Mouse (Mus musculus) kidney, embryonic 16.5 days (tissue): ENCODE measurements at regions not wholly inside any gene's neighbourhood (a gene's known extent, or its start where the extent isn't known, plus 50 kb on each side); places are given as distances from the start of the nearest gene placed in this dataset.

Experiments
- ATAC-seq: fragments of 200-750 bp; cut with Nextera tagmentation; 2 replicates; pipeline ENCODE4 v1.8.0; 2017; ENCODE audit warnings: moderate TSS enrichment; ENCODE audit not compliant: low FRiP score, low TSS enrichment
- H3K27ac ChIP-seq: fragments of 300-500 bp; sonication (generic); 2 replicates; pipeline ENCODE4 v1.5.1; 2014; ENCODE audit warnings: low read length
- H3K27me3 ChIP-seq: fragments of 300-500 bp; sonication (generic); 2 replicates; pipeline ENCODE4 v1.6.1; 2014; ENCODE audit warnings: low read length, control low read depth, mixed read lengths; ENCODE audit not compliant: insufficient read depth
- H3K36me3 ChIP-seq: fragments of 300-500 bp; sonication (generic); 2 replicates; pipeline ENCODE4 v1.6.1; 2014; ENCODE audit warnings: low read length, control low read depth, mixed read lengths; ENCODE audit not compliant: insufficient read depth
- H3K4me1 ChIP-seq: fragments of 300-500 bp; sonication (generic); 2 replicates; pipeline ENCODE4 v1.6.1; 2014; ENCODE audit warnings: low read length, control low read depth, mixed read lengths; ENCODE audit not compliant: insufficient read depth
- H3K4me2 ChIP-seq: fragments of 300-500 bp; sonication (generic); replicated peaks from 2 replicates; pipeline ENCODE4 v1.6.1; 2014; ENCODE audit warnings: low read depth, low read length
- H3K4me3 ChIP-seq: fragments of 300-500 bp; sonication (generic); 2 replicates; pipeline ENCODE4 v1.5.1; 2014; ENCODE audit warnings: mild to moderate bottlenecking, low read length
- H3K9ac ChIP-seq: fragments of 300-500 bp; sonication (generic); replicated peaks from 2 replicates; pipeline ENCODE4 v1.6.1; 2014; ENCODE audit warnings: low read length
- H3K9me3 ChIP-seq: fragments of 300-500 bp; sonication (generic); 2 replicates; pipeline ENCODE4 v1.6.1; 2016; ENCODE audit warnings: low read length, control low read depth
- WGBS: fragments of 180-500 bp; shearing (Covaris S2); extraction: QIAGEN DNeasy Blood & Tissue Kit; methylation state at CpG from one replicate; pipeline ENCODE4 v1.1.7; 2014; 5-methylcytosine and 5-hydroxymethylcytosine counted together

- H3K4me1 ChIP-seq: no peaks in the 10 kb centered on the region
- H3K27ac ChIP-seq: no peak overlapping the region
- H3K27me3 ChIP-seq: peaks cover 18% of the 10 kb centered on the region
- H3K9ac ChIP-seq: no peak overlapping the region
- WGBS: 49% methylated on average over 4 of the region's 4 CpGs
- peaks cover 5% of the 10 kb centered on the region; the same call in 1 of the 2 replicates for H3K9me3 ChIP-seq
- H3K4me2 ChIP-seq: no peak overlapping the region
- no peak for ATAC-seq
- H3K4me3 ChIP-seq: no peak overlapping the region
- H3K36me3 ChIP-seq: no peaks in the 10 kb centered on the region
Measured at GRCm38 (mm10) chr6:84445093-84445492, 148.6 kb downstream of the Cyp26b1 start.

- peaks cover 20% of the 10 kb centered on the region for H3K27me3 ChIP-seq
- H3K9me3 ChIP-seq: peaks cover 5% of the 10 kb centered on the region; the same call in 1 of the 2 replicates
- no peak for ATAC-seq
- H3K36me3 ChIP-seq: no peaks in the 10 kb centered on the region
- H3K9ac ChIP-seq: no peak overlapping the region
- 74% methylated on average over 1 of the region's 1 CpGs for WGBS
- no peak overlapping the region for H3K27ac ChIP-seq
- no peak overlapping the region for H3K4me3 ChIP-seq
- no peak overlapping the region for H3K4me2 ChIP-seq
- no peaks in the 10 kb centered on the region for H3K4me1 ChIP-seq
Measured at GRCm38 (mm10) chr6:84442667-84443066, 151.0 kb downstream of the Cyp26b1 start.

GRCm38 (mm10) chr6:84441721-84442480 is 151.8 kb downstream of the Cyp26b1 start:
- Histone ChIP-seq H3K27ac (no peak overlapping the region), H3K9ac (no peak overlapping the region), H3K36me3 (no peaks in the 10 kb centered on the region), H3K9me3 (peaks cover 5% of the 10 kb centered on the region; the same call in 1 of the 2 replicates), H3K4me1 (no peaks in the 10 kb centered on the region), H3K4me2 (no peak overlapping the region), H3K4me3 (no peak overlapping the region), H3K27me3 (peaks cover 20% of the 10 kb centered on the region)
- ATAC-seq: no peak
- 77% methylated on average over 5 of the region's 5 CpGs for WGBS

- Histone ChIP-seq H3K27ac (no peak overlapping the region), H3K9ac (no peak overlapping the region), H3K4me2 (no peak overlapping the region), H3K9me3 (peaks cover 5% of the 10 kb centered on the region; the same call in 1 of the 2 replicates), H3K4me1 (no peaks in the 10 kb centered on the region), H3K36me3 (no peaks in the 10 kb centered on the region), H3K27me3 (peaks cover 22% of the 10 kb centered on the region), H3K4me3 (no peak overlapping the region)
- ATAC-seq: no peak
- WGBS: 100% methylated on average over 1 of the region's 1 CpGs
Measured at GRCm38 (mm10) chr6:84436716-84437115, 157.0 kb downstream of the Cyp26b1 start.

DNA sequence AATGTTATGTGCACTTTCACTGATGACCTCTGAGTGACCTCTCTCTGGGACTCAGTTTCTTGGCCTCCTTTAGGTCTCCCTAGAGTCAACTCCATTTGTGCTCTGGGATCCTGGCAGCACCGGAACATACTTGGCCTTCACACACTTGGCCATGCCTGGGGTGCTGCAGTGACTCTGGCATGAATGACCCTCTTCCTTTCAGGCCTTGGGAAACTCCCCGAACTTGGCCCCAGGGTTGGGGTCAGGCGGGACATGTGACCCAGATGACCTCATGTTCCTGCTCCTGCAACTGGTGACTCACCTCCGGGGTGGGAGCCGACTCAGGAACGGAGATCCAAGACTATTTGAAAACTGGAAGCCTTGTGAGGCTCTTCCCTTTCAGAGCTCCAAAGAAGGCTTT is 159.2 kb downstream of the Cyp26b1 start:
- Histone ChIP-seq H3K27me3 (peaks cover 40% of the 10 kb centered on the region), H3K4me2 (no peak overlapping the region), H3K27ac (no peak overlapping the region), H3K4me3 (no peak overlapping the region), H3K4me1 (no peaks in the 10 kb centered on the region), H3K36me3 (no peaks in the 10 kb centered on the region), H3K9ac (no peak overlapping the region), H3K9me3 (no peaks in the 10 kb centered on the region)
- ATAC-seq: no peak
- 75% methylated on average over 6 of the region's 6 CpGs for WGBS

DNA sequence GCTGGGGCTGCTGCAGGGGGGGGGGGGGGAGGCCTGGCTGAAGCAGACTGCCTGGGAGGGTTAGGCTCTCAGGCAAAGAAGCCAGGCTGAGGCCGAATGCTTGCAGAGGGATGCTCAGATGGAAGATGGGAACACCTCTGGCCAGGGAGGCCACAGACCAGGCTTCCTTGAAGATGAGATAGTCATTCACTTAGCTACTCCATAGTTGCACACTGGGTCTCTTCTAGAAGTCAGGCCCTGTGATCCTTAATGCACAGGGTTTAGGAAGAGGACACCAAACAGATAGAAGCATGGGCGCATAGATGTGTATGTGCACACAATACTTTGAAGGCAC is 162.1 kb downstream of the Cyp26b1 start:
- Histone ChIP-seq H3K4me3 (no peak overlapping the region), H3K9ac (no peak overlapping the region), H3K27me3 (peaks cover 65% of the 10 kb centered on the region), H3K27ac (no peak overlapping the region), H3K9me3 (no peaks in the 10 kb centered on the region), H3K36me3 (no peaks in the 10 kb centered on the region), H3K4me1 (no peaks in the 10 kb centered on the region), H3K4me2 (no peak overlapping the region)
- 61% methylated on average over 2 of the region's 2 CpGs for whole genome bisulfite sequencing
- no peak for ATAC-seq

DNA sequence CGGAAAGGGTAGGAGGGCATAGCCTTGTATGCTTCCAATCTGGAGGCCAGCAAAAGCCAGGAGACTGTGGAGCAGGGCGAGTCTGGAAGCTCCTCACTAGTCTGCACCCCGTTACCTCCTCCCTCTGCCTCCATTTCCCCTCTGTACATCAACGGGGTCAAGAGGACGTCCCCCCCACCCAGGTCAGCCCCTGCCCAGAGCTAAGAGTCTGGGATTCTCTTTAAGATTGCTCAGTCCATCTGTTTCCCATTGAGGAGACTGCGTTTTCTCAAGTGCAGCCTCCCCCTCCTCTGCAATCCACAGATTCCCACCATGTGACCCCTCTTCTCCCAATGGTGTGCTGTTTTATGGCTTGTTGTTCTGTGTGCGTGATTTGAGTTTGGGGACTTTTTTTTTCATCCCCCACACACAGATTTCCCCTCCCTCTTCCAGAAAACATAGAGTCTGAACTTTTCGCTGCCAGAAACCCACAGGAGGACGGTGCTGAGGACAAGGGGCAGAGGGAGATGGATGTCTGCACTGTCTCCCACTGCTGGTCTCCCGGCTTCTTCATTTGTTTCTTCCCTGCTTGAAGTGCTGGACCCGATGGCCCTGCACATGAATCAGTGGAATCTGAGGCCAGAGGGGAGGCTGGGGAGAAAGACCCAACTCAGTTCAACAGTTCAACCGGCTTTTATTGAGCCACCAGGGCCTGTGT is 162.6 kb downstream of the Cyp26b1 start:
- WGBS: 38% methylated on average over 12 of the region's 12 CpGs
- Histone ChIP-seq H3K4me2 (no peak overlapping the region), H3K4me3 (no peak overlapping the region), H3K36me3 (no peaks in the 10 kb centered on the region), H3K4me1 (no peaks in the 10 kb centered on the region), H3K9me3 (no peaks in the 10 kb centered on the region), H3K9ac (no peak overlapping the region), H3K27ac (no peak overlapping the region), H3K27me3 (peaks cover 69% of the 10 kb centered on the region)
- no peak for ATAC-seq

DNA sequence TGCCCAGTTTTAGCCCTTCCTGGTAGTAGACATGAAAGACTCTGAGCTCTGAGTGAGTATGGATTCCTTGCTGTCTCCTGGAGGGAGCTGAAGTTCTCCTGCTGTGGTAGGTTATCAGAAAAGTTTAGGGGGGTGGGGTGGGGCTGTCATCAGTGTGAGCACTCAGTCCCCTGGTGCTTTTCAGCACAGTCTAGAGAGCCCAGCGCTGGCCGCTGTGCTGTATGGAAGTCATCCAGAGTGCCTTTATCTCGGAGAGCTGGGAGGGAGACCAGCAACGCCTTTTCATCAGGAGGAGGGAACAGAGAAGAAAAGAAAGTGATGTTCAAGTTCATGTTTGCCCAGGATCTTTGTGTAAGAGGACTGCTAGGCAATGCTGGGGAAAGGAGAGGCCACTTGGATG is 163.6 kb downstream of the Cyp26b1 start:
- no peaks in the 10 kb centered on the region for H3K4me1 ChIP-seq
- no peak overlapping the region for H3K4me2 ChIP-seq
- H3K36me3 ChIP-seq: no peaks in the 10 kb centered on the region
- H3K4me3 ChIP-seq: no peak overlapping the region
- H3K27ac ChIP-seq: no peak overlapping the region
- H3K9ac ChIP-seq: no peak overlapping the region
- no peak for ATAC-seq
- peaks cover 78% of the 10 kb centered on the region for H3K27me3 ChIP-seq
- H3K9me3 ChIP-seq: no peaks in the 10 kb centered on the region
- 60% methylated on average over 4 of the region's 4 CpGs for WGBS

GRCm38 (mm10) chr6:84429247-84429646 is 164.5 kb downstream of the Cyp26b1 start:
- Histone ChIP-seq H3K4me2 (no peak overlapping the region), H3K36me3 (no peaks in the 10 kb centered on the region), H3K27ac (no peak overlapping the region), H3K9ac (no peak overlapping the region), H3K4me3 (no peak overlapping the region), H3K27me3 (peaks cover 83% of the 10 kb centered on the region), H3K4me1 (no peaks in the 10 kb centered on the region), H3K9me3 (no peaks in the 10 kb centered on the region)
- WGBS: 83% methylated on average over 8 of the region's 8 CpGs
- ATAC-seq: no peak

DNA sequence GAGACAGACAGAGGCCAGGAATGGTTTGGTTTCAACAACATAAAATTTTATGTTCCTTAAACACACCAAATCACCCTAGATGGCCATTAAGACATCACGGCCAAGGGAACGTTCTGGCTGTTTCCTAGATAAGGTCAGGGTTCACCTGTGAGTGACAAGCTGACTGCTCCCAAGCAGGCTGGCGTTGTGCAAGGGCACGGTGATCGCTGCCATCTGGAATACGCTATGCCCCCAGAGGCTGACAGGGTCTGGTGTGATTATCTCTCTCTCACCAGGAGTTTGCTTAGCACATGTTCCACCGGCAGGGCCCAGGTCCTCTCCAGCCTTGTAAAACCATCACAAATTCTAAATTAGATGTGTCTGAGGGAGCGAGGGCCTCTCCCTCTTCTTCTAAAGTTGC is 167.0 kb downstream of the Cyp26b1 start:
- 23% methylated on average over 8 of the region's 8 CpGs for WGBS
- no peak overlapping the region for H3K4me3 ChIP-seq
- no peak overlapping the region for H3K4me2 ChIP-seq
- no peak overlapping the region for H3K9ac ChIP-seq
- no peaks in the 10 kb centered on the region for H3K4me1 ChIP-seq
- no peak overlapping the region for H3K27ac ChIP-seq
- no peaks in the 10 kb centered on the region for H3K36me3 ChIP-seq
- H3K9me3 ChIP-seq: no peaks in the 10 kb centered on the region
- no peak for ATAC-seq
- H3K27me3 ChIP-seq: peaks cover 95% of the 10 kb centered on the region
